Mouse (Mus musculus): ENCODE results near the gene Myo5c.

Gene Myo5c

GRCm38 (mm10) chr9:75231841-75232746 lies at the start of gene Myo5c:
TSS of gene Myo5c (plus strand) at chr9:75232020.
- DNase-seq (ENCODE audit: low spot score in 2 of 2), result peak in 1 of 2 experiments; percentile 36

- no peak for DNase-seq (ENCODE audit: low spot score in 2 of 2)
These were observed 44.1 kb upstream of the Myo5c start for GRCm38 (mm10) chr9:75187646-75188260.

GRCm38 (mm10) chr9:75193858-75194257 lies 38.0 kb upstream of the Myo5c start:
- DNase-seq (ENCODE audit: low spot score in 2 of 2), result no peak

DNA sequence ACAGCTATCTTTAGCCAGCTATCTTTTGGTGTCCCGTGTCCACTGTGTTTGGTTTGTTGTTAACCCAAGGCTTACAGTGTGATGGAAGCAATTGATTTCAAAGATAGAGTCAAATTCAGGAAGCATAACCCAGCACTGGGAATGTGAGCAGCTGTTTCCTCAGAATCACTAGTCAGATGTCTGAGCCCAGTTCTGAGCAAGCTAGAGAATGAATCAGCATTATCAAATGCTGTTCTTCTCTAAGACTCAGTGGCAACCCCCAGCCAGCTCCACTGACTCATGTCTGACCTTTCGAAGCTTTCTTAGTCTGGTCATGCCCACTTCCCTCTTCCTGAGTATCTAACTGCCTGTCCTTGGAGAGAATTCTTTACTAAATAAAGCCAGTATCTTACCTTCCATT lies 35.5 kb upstream of the Myo5c start:
- DNase-seq (ENCODE audit: low spot score in 2 of 2), result no peak

DNA sequence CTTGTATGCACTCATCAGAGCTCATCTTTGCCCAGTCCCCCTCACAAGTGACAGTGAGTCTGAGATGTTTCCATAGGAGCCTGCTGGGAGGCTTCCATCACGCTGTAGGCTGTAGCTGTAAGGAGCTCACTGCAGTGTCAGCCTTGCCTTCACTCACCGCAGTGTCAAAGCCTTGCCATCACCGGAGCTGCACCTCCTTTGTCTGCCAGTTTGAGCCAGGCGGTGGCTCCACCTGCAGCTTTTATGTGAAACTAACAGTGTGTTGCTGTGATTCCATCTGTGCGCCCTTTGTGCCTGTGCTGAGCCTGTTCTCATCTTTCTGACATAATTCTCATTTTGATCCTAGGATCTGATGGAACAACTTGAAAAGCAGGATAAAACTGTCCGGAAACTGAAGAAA lies 34.5 kb upstream of the Myo5c start:
- peak in 1 of 2 experiments; percentile 58 for DNase-seq (ENCODE audit: low spot score in 2 of 2)

DNA sequence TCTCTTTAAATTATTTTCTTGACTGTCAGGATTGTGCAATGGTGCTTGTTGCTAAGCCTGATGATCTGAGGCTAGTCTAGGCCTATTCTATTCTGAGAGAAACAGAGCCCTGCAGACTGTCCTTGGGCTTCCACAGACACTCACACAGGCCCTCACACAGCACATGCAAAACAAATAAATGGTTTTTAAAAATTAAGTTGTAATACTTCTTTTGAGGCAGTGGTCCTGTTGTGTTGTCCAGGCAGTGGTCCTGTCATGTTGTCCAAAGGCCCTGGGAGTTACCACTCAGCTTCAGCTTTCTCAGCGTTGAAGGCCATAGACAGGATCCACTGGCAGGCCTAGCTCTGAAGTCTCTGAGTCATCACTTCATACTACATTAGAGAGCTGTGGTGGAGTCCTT lies 30.3 kb upstream of the Myo5c start:
- DNase-seq (ENCODE audit: low spot score in 2 of 2), result no peak

DNA sequence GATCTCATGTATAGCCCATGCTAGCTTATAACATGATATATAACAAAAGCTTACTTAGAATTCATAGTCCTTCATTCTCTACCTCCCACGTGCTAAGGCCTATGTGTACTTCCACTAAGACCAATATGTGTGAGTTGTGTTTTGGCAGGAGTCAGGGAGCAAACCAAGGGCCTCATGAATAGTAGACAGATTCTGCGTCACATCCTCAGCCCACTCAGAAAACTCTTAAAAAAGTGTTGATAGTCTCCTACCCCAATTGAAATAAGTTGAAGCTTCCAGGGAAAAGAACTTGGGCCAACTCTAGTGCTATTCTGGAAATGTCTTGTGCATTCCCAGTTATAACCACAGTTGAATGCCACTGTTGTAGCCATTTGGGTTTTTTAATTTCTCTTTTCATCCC lies 29.8 kb upstream of the Myo5c start:
- DNase-seq (ENCODE audit: low spot score in 2 of 2), result no peak

GRCm38 (mm10) chr9:75209246-75209645 lies 22.6 kb upstream of the Myo5c start:
- no peak for DNase-seq (ENCODE audit: low spot score in 2 of 2)

- no peak for DNase-seq (ENCODE audit: low spot score in 2 of 2)
These were observed 21.6 kb upstream of the Myo5c start for GRCm38 (mm10) chr9:75210269-75210668.

DNA sequence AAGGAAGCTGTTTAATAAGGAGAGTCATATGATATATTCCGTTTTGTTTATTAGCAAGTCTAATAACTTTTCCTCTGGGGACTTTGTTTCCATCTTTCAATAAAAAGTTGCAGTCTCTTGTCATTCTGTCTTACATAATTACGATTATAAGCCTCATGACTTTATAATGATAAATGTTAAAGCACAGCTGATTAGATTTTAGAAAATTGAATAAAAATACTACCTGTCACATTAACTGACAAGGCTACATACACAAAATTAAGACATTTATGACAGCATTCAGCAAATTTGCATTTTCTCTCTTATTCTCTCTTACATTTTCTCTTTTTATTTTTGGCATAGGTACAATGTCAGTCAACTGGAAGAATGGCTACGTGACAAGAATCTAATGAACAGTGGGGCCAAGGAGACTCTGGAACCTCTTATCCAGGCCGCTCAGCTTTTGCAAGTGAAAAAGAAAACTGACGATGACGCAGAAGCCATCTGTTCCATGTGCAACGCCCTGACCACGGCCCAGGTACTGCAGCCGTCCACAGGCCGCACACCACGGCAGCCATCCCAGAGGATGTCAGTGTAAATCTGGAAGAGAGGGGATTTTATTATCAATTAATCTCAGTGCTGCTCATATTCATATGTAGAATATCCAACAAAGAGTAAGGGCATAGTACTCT lies 16.9 kb upstream of the Myo5c start:
- DNase-seq (ENCODE audit: low spot score in 2 of 2), result no peak

DNA sequence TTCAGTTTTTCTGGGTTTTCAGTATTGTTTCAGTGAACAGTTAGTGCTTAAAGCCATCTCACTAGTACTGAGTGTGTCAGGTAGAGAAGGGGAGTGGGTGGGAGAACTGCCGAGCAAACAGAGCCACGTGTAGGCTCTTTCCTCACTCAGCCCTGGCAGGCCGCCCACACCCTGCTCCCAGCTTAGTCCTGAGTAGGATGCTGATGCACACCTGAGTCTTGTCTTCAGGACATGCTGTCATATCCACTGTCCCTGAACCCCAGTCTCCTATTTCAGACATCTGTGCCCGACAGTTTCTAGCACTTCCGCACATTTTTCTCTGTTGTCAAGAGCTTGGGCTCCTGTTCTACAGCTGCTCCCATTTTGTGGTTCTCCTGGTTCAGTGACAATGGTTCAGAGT lies 11.9 kb upstream of the Myo5c start:
- DNase-seq (ENCODE audit: low spot score in 2 of 2), result peak in 1 of 2 experiments; percentile 63

- no peak for DNase-seq (ENCODE audit: low spot score in 2 of 2)
These were observed 10.2 kb upstream of the Myo5c start for GRCm38 (mm10) chr9:75221420-75222287.

DNA sequence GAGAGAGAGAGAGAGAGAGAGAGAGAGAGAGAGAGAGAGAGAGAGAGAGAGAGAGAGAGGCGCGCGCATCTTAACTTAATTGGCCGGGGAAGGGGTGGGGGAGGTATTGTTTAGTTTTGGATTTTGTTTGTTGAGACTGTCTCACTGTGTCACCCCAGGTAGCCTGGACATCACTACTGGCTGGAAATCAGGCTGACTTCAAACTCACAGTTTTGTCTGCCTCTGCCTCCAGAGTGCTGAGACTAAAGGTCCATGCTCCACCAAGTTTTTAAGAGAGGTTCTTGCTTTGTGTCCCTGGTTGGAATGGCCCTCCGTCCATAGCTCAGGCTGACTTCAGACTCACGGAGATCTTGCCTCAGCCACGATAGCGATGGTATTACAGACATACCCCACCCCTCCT lies 1.0 kb downstream of the Myo5c start:
- no peak for DNase-seq (ENCODE audit: low spot score in 2 of 2)

- DNase-seq (ENCODE audit: low spot score in 2 of 2), result no peak
These were observed 2.5 kb downstream of the Myo5c start for GRCm38 (mm10) chr9:75234271-75234741.

GRCm38 (mm10) chr9:75234983-75235627 lies 3.3 kb downstream of the Myo5c start:
- no peak for DNase-seq (ENCODE audit: low spot score in 2 of 2)

DNA sequence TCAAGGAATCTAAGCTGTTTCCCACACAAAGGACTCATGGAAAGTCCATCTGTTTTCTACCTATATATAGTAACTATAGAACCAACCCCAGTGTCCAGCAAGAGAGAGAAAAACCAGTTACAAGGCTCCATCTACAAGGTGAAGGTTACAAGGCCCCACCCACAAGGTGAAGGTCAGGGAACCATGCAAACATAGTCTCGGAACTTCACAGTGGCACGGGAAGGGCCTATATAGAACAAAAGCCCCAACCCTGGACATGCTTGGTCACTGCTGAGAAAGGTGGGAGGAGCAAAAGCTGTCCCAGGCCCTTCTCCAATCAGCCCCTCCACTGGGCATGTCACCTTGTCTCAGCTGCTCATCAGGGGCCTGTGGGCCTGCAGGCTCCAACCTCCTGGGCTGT lies 3.9 kb downstream of the Myo5c start:
- DNase-seq (ENCODE audit: low spot score in 2 of 2), result no peak

DNA sequence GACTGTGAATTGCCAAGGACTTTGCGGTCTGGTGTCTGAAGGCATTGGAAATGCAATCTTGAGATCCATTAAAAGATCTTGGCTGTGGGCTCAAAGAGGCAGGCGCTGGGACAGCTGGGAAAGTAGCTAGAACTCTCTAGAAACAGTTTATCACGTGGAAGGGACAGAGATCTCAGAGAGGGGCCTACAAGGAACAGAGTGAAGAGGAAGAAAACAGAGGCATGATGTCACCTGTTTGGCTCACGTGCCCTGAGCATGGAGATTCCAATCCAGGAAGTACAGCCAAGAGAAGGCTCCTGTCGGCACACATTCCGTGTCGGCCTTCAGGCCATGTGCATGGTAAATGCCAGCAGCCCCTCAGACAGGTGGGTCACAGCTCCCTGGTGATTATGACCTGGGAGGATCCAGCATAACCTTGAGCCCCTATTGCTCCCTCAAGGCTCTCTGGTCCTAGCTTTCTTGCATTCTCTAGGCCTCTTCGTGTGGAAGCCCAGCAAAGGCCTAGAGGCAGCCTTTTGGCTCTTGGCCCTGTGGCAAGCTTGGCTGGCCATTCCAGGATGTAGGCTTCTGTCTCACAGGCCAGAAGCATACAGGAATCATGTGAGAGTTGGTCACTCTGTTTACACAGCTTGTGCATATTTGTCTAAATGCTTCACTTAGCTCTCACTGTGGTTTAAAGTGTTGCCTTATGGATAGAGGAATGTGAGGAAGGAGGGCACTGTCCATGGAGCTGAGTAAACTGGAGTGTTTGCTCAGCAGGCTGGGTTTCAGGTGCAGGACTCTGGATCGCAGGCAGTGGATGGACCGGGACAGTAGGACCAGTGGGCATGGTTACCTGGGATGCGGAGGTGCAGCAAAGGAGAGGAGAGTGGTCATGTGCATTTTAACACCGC lies 4.8 kb downstream of the Myo5c start:
- DNase-seq (ENCODE audit: low spot score in 2 of 2), result no peak

GRCm38 (mm10) chr9:75238179-75238578 lies 6.4 kb downstream of the Myo5c start:
- DNase-seq (ENCODE audit: low spot score in 2 of 2), result no peak

- no peak for DNase-seq (ENCODE audit: low spot score in 2 of 2)
These were observed 11.2 kb downstream of the Myo5c start for GRCm38 (mm10) chr9:75243052-75243451.
